Mouse (Mus musculus) liver, embryonic 14.5 days (tissue): ENCODE data around the gene Iqca.

Experiments used
- CTCF ChIP-seq: IDR thresholded peaks from 2 replicates; pipeline ENCODE4 v1.5.1; 2016; ENCODE audit warnings: antibody characterized with exemption, low read depth, control low read depth
- EP300 ChIP-seq: IDR thresholded peaks from 2 replicates; pipeline ENCODE4 v1.6.1; 2016; ENCODE audit warnings: antibody characterized with exemption, low read depth

- TF ChIP-seq CTCF: no peak
- no peak for TF ChIP-seq EP300
Observed at GRCm38 (mm10) chr1:90103896-90104487, 49.2 kb downstream of the Iqca start.
